Mouse (Mus musculus) kidney, adult 8-10 months (tissue): Measurements from ENCODE around the gene Qser1.

Source experiments
- DNase-seq, 2 experiments: peaks; one replicate each; pipeline ENCODE4 v3.0.0; 2022

The Qser1 gene

GRCm38 (mm10) chr2:104732562-104733256, 83.9 kb downstream of the Qser1 start:
- DNase-seq, result no peak

- no peak for DNase-seq
Observed at GRCm38 (mm10) chr2:104732033-104732444, 84.5 kb downstream of the Qser1 start.

- DNase-seq, result no peak
Observed at GRCm38 (mm10) chr2:104727369-104727768, 89.2 kb downstream of the Qser1 start.

GRCm38 (mm10) chr2:104722021-104722420, 94.5 kb downstream of the Qser1 start:
- no peak for DNase-seq

- no peak for DNase-seq
Observed at GRCm38 (mm10) chr2:104717827-104718226, 98.7 kb downstream of the Qser1 start.

- DNase-seq, result no peak
Observed at GRCm38 (mm10) chr2:104717231-104717735, 99.3 kb downstream of the Qser1 start.

- no peak for DNase-seq
Observed at GRCm38 (mm10) chr2:104716279-104716678, 100.3 kb downstream of the Qser1 start, which contains the start of gene Pin1rt1. Gene Pin1rt1, minus strand, starts transcription at chr2:104716379.

- DNase-seq, result peak; percentile 49 to 53
Observed at GRCm38 (mm10) chr2:104714254-104714691, 102.3 kb downstream of the Qser1 start.

- DNase-seq, result no peak
Observed at GRCm38 (mm10) chr2:104712486-104712809, 104.1 kb downstream of the Qser1 start.

- peak in 1 of 2 experiments; percentile 64 for DNase-seq
Observed at GRCm38 (mm10) chr2:104711585-104712485, 104.7 kb downstream of the Qser1 start, which contains the start of gene Tcp11l1. Gene Tcp11l1, minus strand, starts transcription at chr2:104712169.

GRCm38 (mm10) chr2:104710670-104711370, 105.7 kb downstream of the Qser1 start:
- no peak for DNase-seq

GRCm38 (mm10) chr2:104709786-104710337, 106.7 kb downstream of the Qser1 start:
- DNase-seq, result no peak
